Mouse (Mus musculus): ENCODE results near the gene Chchd6.

The Chchd6 gene

DNA sequence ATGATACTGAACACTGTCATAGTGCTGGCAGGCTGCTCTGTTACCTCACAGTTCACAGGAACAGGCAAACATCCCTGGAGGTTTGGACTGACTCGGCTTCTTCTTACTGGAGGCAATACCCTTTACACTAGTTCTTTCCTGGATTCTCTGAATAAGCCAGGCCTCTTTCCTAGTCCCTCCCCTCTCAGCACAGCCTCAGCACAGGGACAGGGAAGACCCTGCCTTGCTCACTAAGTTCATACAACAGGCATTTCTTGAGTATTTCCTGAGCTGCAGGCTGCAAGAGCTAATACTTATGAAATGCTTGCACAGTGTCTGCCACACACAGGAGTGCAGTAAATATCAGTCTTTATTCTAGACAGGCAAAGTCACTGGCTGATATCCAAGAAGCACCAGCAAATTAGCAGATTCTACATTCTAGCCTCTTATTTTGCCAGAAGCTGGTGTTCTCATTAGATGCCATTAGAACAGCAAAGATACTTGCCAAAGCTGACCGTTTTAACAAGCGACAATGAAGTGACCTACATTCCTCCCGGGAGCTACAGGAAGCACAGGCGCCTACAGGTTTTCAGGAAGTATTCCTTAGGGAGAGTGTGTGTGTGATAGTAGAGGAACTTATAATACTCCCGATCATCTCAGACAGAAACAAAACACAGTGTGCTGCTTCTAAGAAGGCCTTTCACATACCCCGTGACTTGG is 142.3 kb downstream of the Chchd6 start:
- DNase-seq (ENCODE audit: low read depth), result no peak

- no peak for DNase-seq (ENCODE audit: low read depth)
These were observed 143.1 kb downstream of the Chchd6 start for GRCm38 (mm10) chr6:89452356-89452755.

DNA sequence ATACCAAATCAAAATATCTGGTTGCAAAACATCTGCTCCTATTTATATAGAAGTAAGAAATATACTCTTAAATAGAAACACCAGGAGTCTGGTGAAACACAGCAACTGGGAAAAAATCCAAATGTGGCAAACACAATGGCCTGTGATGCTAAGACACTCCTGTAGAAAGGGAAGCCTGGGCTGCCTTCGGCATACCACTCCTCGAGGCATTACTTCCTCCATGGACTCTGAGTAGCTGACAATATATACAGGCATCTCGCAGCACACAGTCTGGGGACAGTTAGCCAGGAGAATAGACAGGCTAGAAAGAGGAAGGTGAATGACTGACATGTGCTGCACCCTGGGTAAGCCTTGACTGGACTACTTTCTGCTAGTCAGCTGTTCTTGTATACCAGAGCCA is 146.7 kb downstream of the Chchd6 start:
- no peak for DNase-seq (ENCODE audit: low read depth)

DNA sequence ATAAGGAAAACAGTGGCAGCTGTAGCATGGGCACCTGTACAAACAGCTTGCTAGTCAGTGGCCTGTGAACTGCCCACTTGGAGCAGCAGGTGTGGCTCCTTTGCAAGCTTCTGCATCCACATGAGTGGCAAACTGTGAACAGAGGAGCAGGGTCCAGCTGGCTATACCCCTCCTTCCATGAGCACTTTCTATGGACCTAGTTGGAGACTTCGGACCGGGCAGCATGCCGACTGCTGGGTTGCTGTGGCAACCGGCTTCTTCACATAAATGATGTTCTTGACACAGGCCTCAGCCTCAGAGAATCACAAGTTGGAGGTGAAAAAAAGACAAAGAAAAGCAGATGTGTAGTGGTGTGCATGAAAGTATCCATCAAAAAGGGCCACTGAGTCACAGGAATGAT is 154.8 kb downstream of the Chchd6 start:
- no peak for DNase-seq (ENCODE audit: low read depth)

- no peak for DNase-seq (ENCODE audit: low read depth)
These were observed 163.5 kb downstream of the Chchd6 start for GRCm38 (mm10) chr6:89431920-89432482.

GRCm38 (mm10) chr6:89430749-89431148 is 164.7 kb downstream of the Chchd6 start:
- DNase-seq (ENCODE audit: low read depth), result no peak

GRCm38 (mm10) chr6:89428661-89429375 is 166.6 kb downstream of the Chchd6 start:
- DNase-seq (ENCODE audit: low read depth), result no peak

GRCm38 (mm10) chr6:89424461-89424860 is 171.0 kb downstream of the Chchd6 start:
- DNase-seq (ENCODE audit: low read depth), result no peak

DNA sequence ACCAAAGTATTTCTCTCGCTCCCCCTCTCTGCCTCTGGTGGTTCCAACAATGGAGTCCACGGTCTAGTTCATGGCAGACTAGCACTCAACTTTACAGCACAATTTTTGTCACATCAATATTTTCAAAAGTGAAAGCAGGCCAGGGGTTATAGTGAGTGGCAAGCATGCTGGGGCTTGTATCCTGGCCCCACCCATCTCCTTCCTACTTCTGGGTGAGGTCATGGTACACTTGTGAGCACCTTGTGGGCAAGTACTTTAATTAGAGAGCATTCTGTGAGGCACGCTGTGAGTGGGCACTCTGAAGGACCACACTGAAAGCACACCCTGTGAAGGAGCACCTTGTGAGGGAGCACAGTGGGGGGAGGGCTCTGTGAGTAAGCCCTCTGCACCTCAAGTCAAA is 172.8 kb downstream of the Chchd6 start:
- DNase-seq (ENCODE audit: low read depth), result peak; percentile 7

DNA sequence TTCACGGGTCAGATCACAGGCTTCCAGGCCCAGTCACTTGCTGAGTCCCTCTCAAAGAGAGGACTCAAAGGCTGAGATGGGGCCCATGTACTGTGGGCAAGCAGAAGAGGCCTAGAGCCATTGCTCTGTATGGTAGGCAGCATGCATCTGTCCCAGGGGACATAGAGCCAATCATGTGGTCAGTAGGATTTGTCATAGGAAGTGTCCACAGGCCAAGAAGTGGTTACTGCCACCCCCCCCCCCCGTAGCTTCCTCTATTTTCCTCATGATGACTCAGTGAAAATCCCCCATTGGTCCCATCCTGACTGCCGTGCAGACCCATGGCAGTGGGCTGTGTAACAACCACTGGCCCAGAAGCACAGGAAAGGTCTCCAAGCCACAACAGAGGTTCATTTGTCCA is 173.5 kb downstream of the Chchd6 start:
- DNase-seq (ENCODE audit: low read depth), result no peak

GRCm38 (mm10) chr6:89421503-89421902 is 173.9 kb downstream of the Chchd6 start:
- DNase-seq (ENCODE audit: low read depth), result peak; percentile 55

GRCm38 (mm10) chr6:89420756-89421155 is 174.7 kb downstream of the Chchd6 start:
- DNase-seq (ENCODE audit: low read depth), result no peak

- no peak for DNase-seq (ENCODE audit: low read depth)
These were observed 175.3 kb downstream of the Chchd6 start for GRCm38 (mm10) chr6:89420110-89420509.

DNA sequence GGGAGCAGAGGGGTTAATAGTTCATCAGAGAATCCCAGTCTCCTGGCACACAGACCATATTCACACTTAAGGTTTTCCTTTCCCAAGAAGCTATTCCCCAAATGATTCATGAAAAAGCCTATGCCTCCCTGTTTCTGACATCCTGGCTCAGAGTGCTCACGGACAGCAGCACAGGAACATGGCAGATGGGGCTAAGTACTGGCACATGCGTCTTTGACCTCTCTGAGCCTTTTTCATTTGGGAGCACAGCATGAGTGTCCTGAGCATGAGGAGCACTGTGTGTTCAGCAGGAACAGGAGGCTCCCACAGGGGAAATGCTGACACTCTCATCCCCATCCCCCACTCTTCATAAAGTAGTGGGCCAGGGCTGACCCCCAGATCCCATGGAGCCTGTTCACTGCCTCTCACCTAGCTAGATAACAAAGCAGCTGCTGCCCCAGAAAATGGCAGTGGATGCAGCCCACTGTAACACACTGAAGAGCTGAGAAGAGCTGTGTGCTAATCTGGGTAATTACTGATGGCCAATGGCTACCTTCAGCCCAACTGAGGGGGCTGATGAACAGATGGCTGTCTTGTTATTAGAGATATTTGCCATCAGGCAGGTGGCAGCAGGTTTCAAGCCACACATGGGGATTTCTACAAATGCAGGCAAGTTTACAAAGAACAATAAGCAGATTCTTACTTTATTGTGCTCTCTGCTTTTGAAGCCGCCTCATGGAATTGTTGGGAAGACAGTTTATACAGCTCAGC is 176.2 kb downstream of the Chchd6 start:
- DNase-seq (ENCODE audit: low read depth), result no peak

- no peak for DNase-seq (ENCODE audit: low read depth)
These were observed 179.3 kb downstream of the Chchd6 start for GRCm38 (mm10) chr6:89416030-89416595.

DNA sequence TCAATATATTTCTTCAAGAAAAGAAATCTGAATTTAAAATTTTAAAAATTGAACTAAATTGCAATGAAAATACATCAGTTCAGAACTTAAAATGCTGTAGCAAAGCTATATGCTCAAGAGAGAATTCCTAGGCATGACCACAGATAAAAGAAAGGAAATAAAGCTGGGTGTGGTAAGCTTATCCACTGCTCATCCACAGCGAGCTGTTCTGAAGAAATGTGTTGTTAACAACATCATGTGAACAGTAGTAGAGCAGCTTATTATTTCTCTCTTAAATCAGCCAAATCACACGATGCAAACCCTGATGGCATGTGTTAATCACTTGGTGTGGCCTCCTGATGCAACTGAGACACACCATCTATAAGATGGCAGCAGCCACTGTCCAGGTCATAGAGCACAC is 180.4 kb downstream of the Chchd6 start:
- no peak for DNase-seq (ENCODE audit: low read depth)

- no peak for DNase-seq (ENCODE audit: low read depth)
These were observed 181.3 kb downstream of the Chchd6 start for GRCm38 (mm10) chr6:89414126-89414525.

DNA sequence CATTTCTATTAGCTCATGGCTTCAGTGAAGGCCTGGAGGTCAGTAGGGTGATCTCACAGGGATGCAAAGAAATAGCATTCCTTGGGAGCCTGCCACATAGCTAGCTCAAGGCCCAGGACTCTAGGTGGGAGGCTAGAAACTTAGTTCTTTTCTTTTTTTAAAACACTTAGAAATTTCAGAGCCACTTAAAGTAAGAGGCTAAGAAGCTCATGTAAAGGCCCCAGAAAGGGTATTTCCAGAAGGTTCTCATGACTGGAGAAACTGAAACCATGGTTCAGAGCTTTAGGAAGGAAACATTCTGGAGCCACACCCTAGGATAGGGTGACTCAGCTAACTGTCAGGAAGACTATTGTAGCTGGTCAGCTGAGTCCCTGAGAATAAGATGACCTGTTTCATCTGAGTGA is 182.0 kb downstream of the Chchd6 start:
- DNase-seq (ENCODE audit: low read depth), result no peak

- no peak for DNase-seq (ENCODE audit: low read depth)
These were observed 182.9 kb downstream of the Chchd6 start for GRCm38 (mm10) chr6:89412562-89412961.

DNA sequence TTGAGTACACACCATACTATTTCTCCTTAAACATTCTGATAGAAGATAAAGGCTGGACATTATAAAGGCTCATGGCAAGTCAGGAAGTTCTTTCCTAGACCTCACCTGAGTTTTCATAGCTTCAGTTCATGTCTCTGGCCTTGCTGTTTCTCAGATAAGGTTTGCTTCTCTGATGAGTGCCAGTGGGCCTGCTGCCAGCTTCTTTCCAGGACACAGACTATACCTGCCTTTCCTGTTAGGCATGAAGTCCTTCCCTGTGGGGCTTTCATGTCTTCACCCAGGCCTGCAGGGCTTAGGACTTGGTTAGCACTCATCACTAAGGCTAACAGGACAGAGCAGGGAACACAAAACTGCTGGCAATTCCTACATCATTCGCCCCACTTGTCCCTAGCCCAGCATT is 186.4 kb downstream of the Chchd6 start:
- no peak for DNase-seq (ENCODE audit: low read depth)

- DNase-seq (ENCODE audit: low read depth), result no peak
These were observed 187.2 kb downstream of the Chchd6 start for GRCm38 (mm10) chr6:89408259-89408658.

DNA sequence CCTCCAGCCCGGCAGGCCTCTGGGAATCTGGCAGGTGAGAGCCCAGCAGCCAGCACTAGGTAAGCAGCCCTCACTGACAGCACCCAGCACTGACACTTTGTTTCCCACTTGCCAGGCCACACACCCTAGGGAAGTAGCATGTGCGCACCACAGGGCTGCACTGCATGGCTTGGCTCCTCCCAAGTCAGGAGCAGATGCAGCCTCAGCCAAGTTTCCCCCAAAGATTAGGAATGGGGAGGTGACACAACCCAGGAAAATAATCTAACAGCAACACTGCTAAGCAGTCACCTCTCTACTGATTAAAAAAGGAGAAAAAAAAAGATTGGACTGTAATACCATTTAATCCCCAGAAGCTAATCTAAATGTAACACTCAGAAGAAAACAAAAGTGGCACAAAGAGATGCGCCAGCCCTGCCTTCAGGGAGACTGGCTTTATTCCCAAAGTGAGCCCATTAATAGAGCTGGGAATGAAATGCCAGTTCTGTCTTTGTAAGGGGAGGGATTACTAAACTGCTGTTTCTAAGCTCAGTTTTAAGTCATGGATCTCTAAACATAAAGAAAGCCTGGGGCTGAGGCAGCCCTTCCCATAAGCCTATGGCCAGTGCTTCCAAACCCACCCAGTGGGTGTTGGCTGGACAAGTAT is 188.1 kb downstream of the Chchd6 start:
- DNase-seq (ENCODE audit: low read depth), result no peak
